Mouse (Mus musculus): ENCODE measurements around the gene Cdk11b. TPM values are rescaled to one million over a fixed set of nuclear protein-coding genes. Genes with fewer than 3 reads are reported as not detected.

Cdk11b gene
- total and polyA plus RNA-seq, 2 experiments from 2014 or later: 16.5 to 65.5 TPM

GRCm38 (mm10) chr4:155598536-155598935 is 26.1 kb upstream of the Cdk11b start:
- Histone ChIP-seq H3K4me3 (ENCODE audit: low read length) (no peak overlapping the region), H3K27ac (no peak overlapping the region), H3K27me3 (ENCODE audit: insufficient read depth, low read length) (no peaks in the 10 kb centered on the region), H3K36me3 (ENCODE audit: insufficient read depth, low read length) (no peaks in the 10 kb centered on the region), H3K9me3 (ENCODE audit: low read length) (no peaks in the 10 kb centered on the region), H3K9ac (replicated peaks; ENCODE audit: low read length) (no peak overlapping the region), H3K4me1 (ENCODE audit: insufficient read depth, low read length) (0 out of 2 replicates have a peak, but pooled peaks cover 4% of the 10 kb centered on the region), H3K4me2 (ENCODE audit: low read depth, low read length) (no peak overlapping the region)
- TF ChIP-seq CTCF (IDR thresholded peaks at IDR 0.05; ENCODE audit: low read depth): no peak
- DNase-seq (ENCODE audit: low spot score) (no peak), ATAC-seq (no peak)
- 28% methylated on average over 20 of the region's 20 CpGs for WGBS

DNA sequence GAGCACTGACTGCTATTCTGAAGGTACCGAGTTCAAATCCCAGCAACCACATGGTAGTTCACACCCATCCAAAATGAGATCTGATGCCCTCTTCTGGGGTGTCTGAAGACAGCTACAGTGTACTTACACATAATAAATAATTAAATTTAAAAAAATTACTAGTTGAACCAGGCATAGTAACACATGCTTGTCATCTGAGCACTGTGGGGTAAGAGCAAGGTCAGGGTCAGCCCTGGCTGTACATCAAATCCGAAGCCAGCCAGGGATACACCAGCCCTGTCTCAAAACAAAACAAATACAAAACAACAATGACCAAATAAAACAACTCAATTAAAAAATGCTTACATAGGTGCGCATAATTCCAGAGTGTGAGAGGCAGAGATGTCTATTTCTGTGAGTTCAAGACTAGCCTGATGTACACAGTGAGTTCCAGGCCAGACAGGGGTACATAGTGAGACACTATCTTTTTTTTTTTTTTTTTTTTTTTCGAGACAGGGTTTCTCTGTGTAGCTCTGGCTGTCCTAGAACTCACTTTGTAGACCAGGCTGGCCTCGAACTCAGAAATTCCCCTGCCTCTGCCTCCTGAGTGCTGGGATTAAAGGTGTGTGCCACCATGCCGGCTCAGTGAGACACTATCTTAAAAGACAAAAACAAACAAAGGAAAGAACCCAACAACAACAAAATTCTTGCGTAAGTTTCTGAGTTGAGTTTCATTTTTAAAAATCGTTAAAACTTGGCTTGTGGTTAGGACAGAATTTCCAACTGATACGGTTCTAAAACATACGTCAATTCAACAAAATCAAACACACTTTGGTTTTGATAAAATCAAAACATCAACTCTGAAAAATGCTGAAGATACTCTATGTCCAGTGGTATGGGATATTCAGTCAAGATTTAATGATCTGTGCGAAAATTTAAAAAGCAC is 24.5 kb upstream of the Cdk11b start:
- DNase-seq (ENCODE audit: low spot score) (no peak), ATAC-seq (no peak)
- peak overlapping the region; percentile 96 for H3K9ac ChIP-seq (replicated peaks; ENCODE audit: low read length)
- WGBS: 89% methylated on average over 10 of the region's 11 CpGs
- no peaks in the 10 kb centered on the region for H3K36me3 ChIP-seq (ENCODE audit: insufficient read depth, low read length)
- no peaks in the 10 kb centered on the region for H3K9me3 ChIP-seq (ENCODE audit: low read length)
- no peak for TF ChIP-seq CTCF (IDR thresholded peaks at IDR 0.05; ENCODE audit: low read depth)
- H3K4me1 ChIP-seq (ENCODE audit: insufficient read depth, low read length): 0 out of 2 replicates have a peak, but pooled peaks cover 4% of the 10 kb centered on the region
- H3K27me3 ChIP-seq (ENCODE audit: insufficient read depth, low read length): no peaks in the 10 kb centered on the region
- H3K4me2 ChIP-seq (ENCODE audit: low read depth, low read length): peak overlapping the region; percentile 92
- peak overlapping the region; percentile 100 for H3K27ac ChIP-seq
- peak overlapping the region; percentile 96 for H3K4me3 ChIP-seq (ENCODE audit: low read length)

DNA sequence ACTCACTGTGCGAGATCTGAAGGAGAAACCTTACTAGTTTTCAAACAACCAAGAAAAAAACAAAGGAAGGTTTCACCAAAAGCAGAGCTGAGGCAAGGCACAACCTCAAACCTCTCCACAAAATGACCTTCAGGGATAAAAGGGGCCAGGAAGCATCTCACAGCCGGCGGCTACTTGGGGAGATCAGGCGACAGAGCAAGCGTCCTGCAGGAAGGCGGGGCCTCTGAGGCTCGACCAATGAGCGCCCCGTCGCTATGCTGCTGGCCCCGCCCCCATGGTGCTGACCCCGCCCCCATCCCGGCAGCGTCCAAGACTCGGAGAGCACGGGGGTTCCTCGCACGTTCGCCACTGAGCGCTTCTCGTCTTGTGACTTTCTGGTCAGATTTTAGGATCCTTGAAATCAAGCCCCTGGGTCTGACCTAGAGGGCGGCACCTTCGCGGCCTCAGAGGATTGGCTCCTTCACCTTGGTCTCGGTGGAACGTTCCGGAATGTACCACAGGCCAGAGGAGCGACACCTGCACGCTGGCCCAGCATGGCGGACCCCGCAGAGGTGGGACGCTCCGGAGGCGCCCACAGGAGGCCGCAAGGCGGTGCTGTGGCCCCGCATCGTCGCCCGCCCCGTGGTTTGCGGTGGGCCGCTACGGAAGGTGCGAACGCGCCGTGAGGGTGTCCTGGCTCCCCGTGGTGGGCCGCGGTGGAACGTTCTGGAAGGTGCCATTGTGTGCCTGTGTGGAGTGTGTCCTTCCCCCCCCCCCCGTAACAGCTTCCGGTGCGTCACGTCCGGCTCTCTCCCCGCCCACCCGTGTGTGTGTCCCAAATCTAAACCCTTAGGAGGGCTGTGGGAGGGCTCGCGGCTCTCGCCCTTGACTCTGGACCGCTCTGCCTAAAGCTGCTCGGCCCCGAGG is 23.3 kb upstream of the Cdk11b start, which contains the start of gene Slc35e2:
Slc35e2 (plus strand) TSS at position 326 of the 906 bp plus-strand sequence.
- ATAC-seq (peak; percentile 96), DNase-seq (ENCODE audit: low spot score) (peak; percentile 96)
- under 1% methylated on average over 65 of the region's 65 CpGs for WGBS
- Histone ChIP-seq H3K27ac (peak within 1 kb of the TSS; percentile 100), H3K36me3 (ENCODE audit: insufficient read depth, low read length) (no peaks in the 10 kb centered on the region), H3K9me3 (ENCODE audit: low read length) (no peaks in the 10 kb centered on the region), H3K27me3 (ENCODE audit: insufficient read depth, low read length) (no peaks in the 10 kb centered on the region), H3K4me2 (ENCODE audit: low read depth, low read length) (peak within 1 kb of the TSS; percentile 92), H3K4me3 (ENCODE audit: low read length) (peak within 1 kb of the TSS; percentile 96), H3K9ac (replicated peaks; ENCODE audit: low read length) (peak within 1 kb of the TSS; percentile 96), H3K4me1 (ENCODE audit: insufficient read depth, low read length) (0 out of 2 replicates have a peak, but pooled peaks cover 4% of the 10 kb centered on the region)
- no peak for TF ChIP-seq CTCF (IDR thresholded peaks at IDR 0.05; ENCODE audit: low read depth)

DNA sequence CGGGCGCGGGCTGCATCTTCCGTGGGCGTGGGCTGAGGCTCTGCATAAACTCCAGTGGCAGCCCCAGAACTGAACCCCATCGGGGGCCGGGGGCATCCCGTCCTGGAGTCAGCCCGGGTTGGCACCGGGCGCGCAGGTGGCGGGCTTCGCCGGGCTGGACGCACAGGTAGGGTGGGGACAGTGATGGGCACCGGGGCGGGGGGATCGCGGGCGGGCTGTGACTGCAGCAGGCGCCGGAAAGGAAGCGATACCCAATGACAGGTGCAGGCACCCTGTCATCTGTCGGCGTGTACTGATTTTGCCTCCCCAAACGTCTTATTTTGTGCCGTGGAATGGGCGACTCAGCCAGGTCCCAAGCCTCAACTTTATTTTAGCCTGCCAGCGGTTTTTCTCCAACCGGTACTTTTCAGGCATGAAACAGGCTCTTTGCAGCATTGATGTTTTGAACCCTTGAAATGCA is 22.6 kb upstream of the Cdk11b start:
- ATAC-seq (peak; percentile 59), DNase-seq (ENCODE audit: low spot score) (no peak)
- H3K4me2 ChIP-seq (ENCODE audit: low read depth, low read length): peak overlapping the region; percentile 92
- no peaks in the 10 kb centered on the region for H3K9me3 ChIP-seq (ENCODE audit: low read length)
- TF ChIP-seq CTCF (IDR thresholded peaks at IDR 0.05; ENCODE audit: low read depth): no peak
- peak overlapping the region; percentile 96 for H3K4me3 ChIP-seq (ENCODE audit: low read length)
- no peaks in the 10 kb centered on the region for H3K27me3 ChIP-seq (ENCODE audit: insufficient read depth, low read length)
- H3K27ac ChIP-seq: peak overlapping the region; percentile 100
- 0 out of 2 replicates have a peak, but pooled peaks cover 4% of the 10 kb centered on the region for H3K4me1 ChIP-seq (ENCODE audit: insufficient read depth, low read length)
- no peaks in the 10 kb centered on the region for H3K36me3 ChIP-seq (ENCODE audit: insufficient read depth, low read length)
- H3K9ac ChIP-seq (replicated peaks; ENCODE audit: low read length): peak overlapping the region; percentile 96
- whole genome bisulfite sequencing: 1% methylated on average over 31 of the region's 31 CpGs

DNA sequence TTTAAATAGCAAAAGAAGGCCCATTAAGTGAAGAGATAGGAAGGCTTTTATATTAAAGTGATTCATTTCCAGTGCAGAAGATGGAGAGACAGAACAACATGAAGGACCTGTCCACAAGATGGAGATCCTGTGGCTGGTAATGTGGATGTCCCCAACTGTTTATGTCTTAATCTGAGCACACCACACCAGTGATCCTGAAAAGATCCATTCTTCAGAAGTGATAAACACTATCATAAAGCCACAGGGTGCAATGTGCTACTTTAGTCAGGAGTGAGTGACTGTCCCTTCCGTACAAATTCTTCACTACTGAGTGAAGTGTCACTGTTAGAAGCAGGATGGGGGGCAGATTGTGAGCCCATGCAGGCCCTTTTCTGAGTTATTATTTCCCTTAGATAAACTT is 21.9 kb upstream of the Cdk11b start:
- no peaks in the 10 kb centered on the region for H3K9me3 ChIP-seq (ENCODE audit: low read length)
- ATAC-seq (no peak), DNase-seq (ENCODE audit: low spot score) (no peak)
- no peaks in the 10 kb centered on the region for H3K27me3 ChIP-seq (ENCODE audit: insufficient read depth, low read length)
- H3K4me1 ChIP-seq (ENCODE audit: insufficient read depth, low read length): 0 out of 2 replicates have a peak, but pooled peaks cover 4% of the 10 kb centered on the region
- no peaks in the 10 kb centered on the region for H3K36me3 ChIP-seq (ENCODE audit: insufficient read depth, low read length)
- H3K9ac ChIP-seq (replicated peaks; ENCODE audit: low read length): peak overlapping the region; percentile 96; the same call in 1 of the 2 replicates
- H3K4me3 ChIP-seq (ENCODE audit: low read length): peak overlapping the region; percentile 96; the same call in 1 of the 2 replicates
- WGBS: 89% methylated on average over 1 of the region's 1 CpGs
- H3K27ac ChIP-seq: no peak overlapping the region
- peak overlapping the region; percentile 92 for H3K4me2 ChIP-seq (ENCODE audit: low read depth, low read length)
- no peak for TF ChIP-seq CTCF (IDR thresholded peaks at IDR 0.05; ENCODE audit: low read depth)

DNA sequence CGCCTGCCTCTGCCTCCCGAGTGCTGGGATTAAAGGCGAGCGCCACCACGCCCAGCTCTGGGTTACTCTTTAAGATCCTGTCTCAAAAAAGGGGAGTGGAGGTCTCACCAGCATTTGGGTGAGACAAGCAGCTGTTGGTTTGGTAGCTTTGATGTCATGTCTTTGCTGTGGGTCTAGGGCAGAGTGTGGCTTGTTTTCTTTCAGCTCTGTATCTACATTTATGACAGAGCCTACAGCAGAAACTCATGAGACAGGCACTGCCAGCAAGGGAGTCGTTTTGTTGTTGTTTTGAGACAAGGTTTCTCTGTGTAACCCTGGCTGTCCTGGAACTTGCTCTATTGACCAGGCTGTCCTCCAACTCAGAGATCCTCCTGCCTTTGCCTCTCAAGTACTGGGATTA is 20.9 kb upstream of the Cdk11b start:
- Histone ChIP-seq H3K36me3 (ENCODE audit: insufficient read depth, low read length) (no peaks in the 10 kb centered on the region), H3K4me1 (ENCODE audit: insufficient read depth, low read length) (0 out of 2 replicates have a peak, but pooled peaks cover 4% of the 10 kb centered on the region), H3K4me3 (ENCODE audit: low read length) (no peak overlapping the region), H3K27me3 (ENCODE audit: insufficient read depth, low read length) (no peaks in the 10 kb centered on the region), H3K9ac (replicated peaks; ENCODE audit: low read length) (no peak overlapping the region), H3K27ac (no peak overlapping the region), H3K9me3 (ENCODE audit: low read length) (no peaks in the 10 kb centered on the region), H3K4me2 (ENCODE audit: low read depth, low read length) (no peak overlapping the region)
- ATAC-seq: no peak
- DNase-seq (ENCODE audit: low spot score): no peak
- no peak for TF ChIP-seq CTCF (IDR thresholded peaks at IDR 0.05; ENCODE audit: low read depth)
- WGBS: 93% methylated on average over 6 of the region's 6 CpGs

Measured in hindbrain, postnatal 0 days (tissue).